Mouse (Mus musculus) small intestine, adult 2 months (tissue): Measurements from ENCODE around the gene Gtf2f2. TPM values are rescaled to one million over a fixed set of nuclear protein-coding genes. Genes with fewer than 3 reads are reported as not detected.

ENCODE experiments used
- H3K27ac ChIP-seq: fragments of 200-500 bp; 2 replicates; pipeline ENCODE4 v1.5.1; 2012; ENCODE audit warnings: low read depth, low read length, control low read depth, inconsistent platforms; ENCODE audit not compliant: insufficient read depth
- H3K27me3 ChIP-seq: fragments of 200-500 bp; 2 replicates; pipeline ENCODE4 v1.6.1; 2012; ENCODE audit warnings: mild to moderate bottlenecking, moderate library complexity, low read length, inconsistent platforms; ENCODE audit not compliant: control insufficient read depth, insufficient read depth
- H3K36me3 ChIP-seq: fragments of 200-500 bp; 2 replicates; pipeline ENCODE4 v1.6.1; 2012; ENCODE audit warnings: mild to moderate bottlenecking, low read length, control low read depth, inconsistent platforms; ENCODE audit not compliant: control insufficient read depth, insufficient read depth
- H3K4me1 ChIP-seq: fragments of 200-500 bp; 2 replicates; pipeline ENCODE4 v1.6.1; 2012; ENCODE audit warnings: low read length, inconsistent platforms, mixed read lengths; ENCODE audit not compliant: control insufficient read depth, insufficient read depth, insufficient read length
- H3K4me3 ChIP-seq: fragments of 200-500 bp; 2 replicates; pipeline ENCODE4 v1.5.1; 2012; ENCODE audit warnings: low read depth, mild to moderate bottlenecking, control low read depth, inconsistent platforms, low read length, moderate library complexity
- CTCF ChIP-seq: fragments of 200-500 bp; IDR thresholded peaks from 2 replicates; pipeline ENCODE4 v1.5.1; 2012; ENCODE audit warnings: low read depth, mild to moderate bottlenecking, control low read depth, inconsistent platforms, low read length, moderate library complexity, mixed read lengths; ENCODE audit not compliant: insufficient replicate concordance, insufficient read length; ENCODE audit errors: extremely low read depth
- POLR2A ChIP-seq: fragments of 200-500 bp; IDR thresholded peaks from 2 replicates; pipeline ENCODE4 v1.6.1; 2012; ENCODE audit warnings: low read depth, mild to moderate bottlenecking, control low read depth, inconsistent platforms, low read length, moderate library complexity
- WGBS: fragments of 180-500 bp; shearing (Covaris S2); methylation state at CpG from one replicate; pipeline ENCODE4 v1.1.7; 2018; 5-methylcytosine and 5-hydroxymethylcytosine counted together
- polyA plus RNA-seq: library from polyadenylated mRNA; depleted of rRNA; stranded (reverse); fragments of >200 nt; gene quantifications from 2 replicates; pipeline ENCODE4 v1.2.3, GENCODE M21; 2012

The Gtf2f2 gene
- polyA plus RNA-seq, 1 experiment, result 0.72 TPM

DNA sequence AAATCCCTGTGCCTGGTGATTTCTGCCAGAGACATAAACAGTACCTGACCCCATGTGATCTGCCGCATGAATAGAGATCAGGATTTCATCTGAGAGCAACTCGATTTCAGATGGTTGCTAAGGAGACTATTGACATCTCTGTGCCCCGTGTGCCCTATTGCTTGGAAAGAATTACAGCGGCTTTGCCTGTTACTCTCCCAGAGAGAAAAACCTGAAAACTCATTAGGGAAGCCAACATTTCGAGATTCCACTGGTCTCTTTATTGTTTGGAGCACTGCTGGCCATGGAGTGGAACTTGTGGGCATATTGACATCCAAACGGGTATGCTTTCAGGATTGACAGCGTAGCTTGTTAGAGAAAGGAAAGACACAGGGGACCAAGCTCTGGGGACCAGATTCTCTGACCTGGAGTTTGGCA, 22.6 kb upstream of the Gtf2f2 start:
- WGBS, result 26% methylated on average over 7 of the region's 7 CpGs
- no peaks in the 10 kb centered on the region for H3K36me3 ChIP-seq
- H3K4me1 ChIP-seq, result no peaks in the 10 kb centered on the region
- TF ChIP-seq CTCF (no peak), POLR2A (no peak)
- no peaks in the 10 kb centered on the region; the same call in 1 of the 2 replicates for H3K27me3 ChIP-seq
- H3K27ac ChIP-seq, result no peak overlapping the region
- H3K4me3 ChIP-seq, result no peak overlapping the region

DNA sequence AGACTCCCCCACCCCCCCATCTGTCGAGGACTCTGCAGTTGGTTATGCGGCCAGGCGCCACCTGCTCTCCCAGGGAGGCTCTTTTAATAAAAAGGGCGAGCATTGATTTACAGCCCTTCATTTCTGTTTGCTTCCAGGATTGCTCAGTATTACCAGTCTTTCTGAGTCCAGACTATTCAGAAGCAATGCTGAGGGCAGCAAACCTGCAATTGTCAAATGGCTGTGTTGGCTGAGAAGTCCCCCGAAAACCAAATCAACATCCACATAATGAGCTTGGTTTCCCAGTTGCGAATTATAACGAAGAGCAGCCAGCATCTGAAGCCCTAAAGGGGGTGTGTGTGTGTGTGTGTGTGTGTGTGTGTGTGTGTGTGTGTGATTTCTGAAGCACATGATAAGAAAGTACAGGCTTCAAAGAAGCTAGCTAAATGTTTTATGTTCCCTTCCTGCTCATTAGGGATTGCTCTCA, 22.0 kb upstream of the Gtf2f2 start:
- no peaks in the 10 kb centered on the region; the same call in 1 of the 2 replicates for H3K27me3 ChIP-seq

DNA sequence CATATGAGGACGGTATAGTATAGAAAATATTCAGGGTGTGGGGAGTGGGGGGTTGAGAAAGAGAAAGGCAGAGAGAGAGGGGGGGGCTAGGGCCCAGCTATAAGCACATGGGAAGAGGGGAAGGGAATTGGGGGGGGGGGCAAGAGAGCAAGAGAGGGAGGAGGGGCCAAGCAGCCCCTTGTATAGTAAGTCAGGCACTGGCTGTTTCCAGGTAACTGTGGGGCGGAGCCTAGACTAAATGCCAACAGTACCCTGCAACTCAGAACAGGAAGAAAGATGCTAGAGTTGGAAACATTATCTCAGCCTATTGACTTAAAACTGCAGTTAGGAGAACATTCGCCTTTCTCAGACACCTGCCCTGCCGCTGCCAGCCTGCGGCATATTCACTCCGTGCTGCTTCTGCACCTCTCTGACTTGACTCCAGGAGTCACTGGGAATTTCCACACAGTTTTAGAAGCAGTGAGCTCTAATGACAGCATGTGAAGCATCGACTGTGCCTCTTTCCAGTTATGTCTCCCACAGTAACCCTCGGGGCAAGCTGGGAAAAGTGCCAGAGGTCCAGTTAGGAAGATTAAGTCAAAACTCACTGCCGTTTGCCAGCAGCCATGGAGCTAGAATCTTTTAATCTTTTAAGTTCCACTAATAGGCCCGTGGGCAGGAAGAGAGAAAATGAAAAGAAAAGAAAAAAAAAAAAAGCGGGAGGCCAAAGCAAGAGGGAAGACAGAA, 20.6 kb upstream of the Gtf2f2 start:
- H3K27me3 ChIP-seq, result no peaks in the 10 kb centered on the region; the same call in 1 of the 2 replicates
- no peak overlapping the region for H3K4me3 ChIP-seq
- no peak for TF ChIP-seq CTCF
- no peak for TF ChIP-seq POLR2A
- 29% methylated on average over 11 of the region's 11 CpGs for WGBS
- H3K27ac ChIP-seq, result no peak overlapping the region
- H3K36me3 ChIP-seq, result no peaks in the 10 kb centered on the region
- H3K4me1 ChIP-seq, result no peaks in the 10 kb centered on the region

More for the DNA sequence above, 22.0 kb upstream of the Gtf2f2 start:
- H3K36me3 ChIP-seq, result no peaks in the 10 kb centered on the region
- no peaks in the 10 kb centered on the region for H3K4me1 ChIP-seq
- TF ChIP-seq CTCF (no peak), POLR2A (no peak)
- H3K4me3 ChIP-seq, result no peak overlapping the region
- WGBS, result 26% methylated on average over 7 of the region's 7 CpGs
- H3K27ac ChIP-seq, result no peak overlapping the region

DNA sequence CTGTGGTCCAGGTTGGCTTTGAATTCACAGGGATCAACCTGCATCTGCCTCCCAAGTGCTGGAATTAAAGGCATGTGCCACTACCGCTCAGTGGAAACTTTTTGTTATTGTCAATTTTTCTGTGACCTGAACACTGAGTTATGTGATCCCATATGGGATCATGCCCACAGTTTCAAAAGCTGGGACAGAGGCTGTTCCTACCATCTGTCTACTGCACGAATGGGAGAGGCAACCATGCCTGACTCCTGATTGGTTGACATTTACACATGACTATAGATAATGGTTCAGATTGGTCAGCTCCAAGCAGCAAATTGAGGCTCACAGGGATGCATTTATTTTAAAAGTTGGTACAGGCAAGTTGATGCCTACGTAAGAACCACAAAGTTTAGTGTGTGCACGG, 14.0 kb upstream of the Gtf2f2 start:
- TF ChIP-seq POLR2A (no peak), CTCF (no peak)
- Histone ChIP-seq H3K4me3 (no peak overlapping the region), H3K27ac (no peak overlapping the region), H3K36me3 (no peaks in the 10 kb centered on the region), H3K27me3 (no peaks in the 10 kb centered on the region), H3K4me1 (no peaks in the 10 kb centered on the region)
- WGBS, result 84% methylated on average over 4 of the region's 4 CpGs

DNA sequence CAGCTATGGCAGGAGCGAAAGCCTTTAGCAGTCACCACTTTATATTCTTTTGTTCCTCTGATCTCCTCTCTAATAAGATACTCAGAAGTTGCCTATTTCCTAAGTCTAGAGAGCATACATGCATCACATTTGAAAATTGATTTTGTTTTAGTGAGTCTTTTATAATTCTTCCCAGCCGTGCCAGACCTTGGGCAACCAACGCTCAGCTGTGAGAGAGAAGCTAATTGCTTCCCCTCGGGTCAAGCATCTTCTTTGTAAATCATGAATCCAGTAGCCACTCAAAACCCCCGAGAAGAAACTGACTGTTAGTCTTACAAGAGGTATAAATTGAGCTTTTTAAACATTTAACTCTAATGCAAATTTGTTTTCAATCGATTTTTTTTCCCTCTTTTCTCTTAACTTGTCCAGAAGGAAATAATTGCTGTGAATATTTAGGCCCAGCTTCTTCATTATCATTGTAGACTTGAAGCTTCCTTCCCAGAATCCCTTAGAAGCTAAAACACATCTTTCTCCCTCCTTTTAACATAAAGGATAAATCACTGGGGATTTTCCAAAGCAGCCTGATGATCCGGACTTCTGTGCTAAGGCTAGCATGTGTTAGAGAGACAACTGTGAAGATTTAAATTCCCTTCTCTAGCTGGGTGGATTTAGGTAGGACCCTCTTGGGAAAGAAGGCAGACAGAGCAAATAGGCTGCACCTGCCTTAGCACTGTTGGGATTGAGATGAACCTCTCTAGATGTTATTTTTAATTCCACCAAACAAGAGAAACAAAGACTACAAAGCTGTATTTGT, 10.5 kb upstream of the Gtf2f2 start:
- no peaks in the 10 kb centered on the region for H3K36me3 ChIP-seq
- 66% methylated on average over 7 of the region's 7 CpGs for WGBS
- H3K27ac ChIP-seq, result no peak overlapping the region
- H3K4me3 ChIP-seq, result no peak overlapping the region
- no peaks in the 10 kb centered on the region for H3K4me1 ChIP-seq
- TF ChIP-seq CTCF (no peak), POLR2A (no peak)
- H3K27me3 ChIP-seq, result no peaks in the 10 kb centered on the region

DNA sequence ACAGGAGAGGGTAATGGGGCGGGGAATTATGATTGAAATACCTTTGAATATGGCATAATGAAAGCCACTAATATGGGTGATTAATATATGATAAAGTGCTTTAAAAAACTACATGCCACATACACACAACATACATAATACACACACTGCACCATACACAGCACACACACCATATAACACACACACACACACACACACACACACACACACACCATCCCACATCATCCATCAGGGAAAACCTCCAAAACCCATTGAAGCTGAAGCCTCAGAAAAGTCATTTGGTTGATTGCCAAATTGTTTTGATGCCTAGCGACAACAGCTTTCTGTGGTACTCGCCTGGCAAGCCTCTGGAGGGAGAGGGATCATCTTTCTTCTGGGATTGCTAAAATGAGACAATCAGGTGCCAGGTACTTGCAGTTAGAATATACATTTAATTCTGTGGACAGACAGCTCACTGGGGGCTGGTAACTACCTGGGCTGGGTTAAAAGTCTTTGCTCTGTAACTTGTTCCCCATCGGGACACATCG, 9.7 kb upstream of the Gtf2f2 start:
- 77% methylated on average over 5 of the region's 5 CpGs for WGBS
- Histone ChIP-seq H3K27me3 (no peaks in the 10 kb centered on the region), H3K36me3 (no peaks in the 10 kb centered on the region), H3K4me1 (no peaks in the 10 kb centered on the region), H3K4me3 (no peak overlapping the region), H3K27ac (no peak overlapping the region)
- TF ChIP-seq POLR2A (no peak), CTCF (no peak)
